Mouse (Mus musculus) layer of hippocampus, adult 8-10 months (tissue): ENCODE measurements at regions not wholly inside any gene's neighbourhood (a gene's known extent, or its start where the extent isn't known, plus 50 kb on each side); places are given as distances from the start of the nearest gene placed in this dataset.

Experiments
- DNase-seq, 2 experiments: peaks; one replicate each; pipeline ENCODE4 v3.0.0; 2022; ENCODE audit warnings: low spot score in 2 of 2

DNA sequence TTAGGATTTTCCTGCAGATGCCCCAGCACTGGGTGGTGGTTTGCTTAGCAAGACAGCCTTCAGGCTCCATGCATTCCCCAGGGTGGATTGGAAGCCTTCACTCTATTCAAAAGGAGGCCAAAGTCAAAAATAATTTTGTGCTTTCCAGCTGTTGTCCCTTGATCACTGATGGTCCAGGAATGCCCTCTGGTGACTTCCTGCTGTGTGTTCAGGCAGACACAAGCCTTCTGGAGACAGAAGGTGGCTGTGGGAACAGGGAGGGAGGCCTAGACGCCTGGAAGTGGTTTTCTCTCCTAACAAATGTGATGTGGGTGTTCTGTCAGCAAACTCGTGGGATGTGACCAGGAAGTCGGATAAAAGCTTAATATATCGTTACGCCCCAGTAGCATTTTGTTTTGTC, 81.3 kb downstream of the Atp6ap1l start:
- DNase-seq, result peak in 1 of 2 experiments; percentile 7

DNA sequence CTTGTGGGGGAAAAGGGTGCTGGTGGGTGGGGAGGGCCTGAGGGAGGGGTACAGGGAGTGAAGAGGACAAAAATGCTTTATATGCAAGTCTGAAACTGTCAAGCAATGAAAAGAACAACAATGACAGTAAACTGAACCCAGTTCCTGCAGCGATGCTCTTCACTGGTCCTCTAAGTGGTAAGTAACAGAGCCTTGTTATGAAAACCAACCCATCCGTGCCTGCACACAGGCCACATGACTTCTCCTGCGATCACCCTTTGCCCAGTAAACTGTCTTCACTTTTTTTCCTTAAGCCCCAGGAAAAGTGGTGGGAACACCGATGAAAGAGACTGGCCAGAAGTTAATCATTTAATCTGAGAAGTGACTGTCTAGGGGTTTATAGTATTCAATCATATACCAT, 83.3 kb downstream of the Atp6ap1l start:
- DNase-seq, result no peak

GRCm38 (mm10) chr13:90820453-90820852, 84.7 kb downstream of the Atp6ap1l start:
- DNase-seq, result no peak

GRCm38 (mm10) chr13:90819934-90820333, 85.2 kb downstream of the Atp6ap1l start:
- DNase-seq, result no peak

- DNase-seq, result no peak
Observed at GRCm38 (mm10) chr13:90814174-90814865, 90.8 kb downstream of the Atp6ap1l start.

DNA sequence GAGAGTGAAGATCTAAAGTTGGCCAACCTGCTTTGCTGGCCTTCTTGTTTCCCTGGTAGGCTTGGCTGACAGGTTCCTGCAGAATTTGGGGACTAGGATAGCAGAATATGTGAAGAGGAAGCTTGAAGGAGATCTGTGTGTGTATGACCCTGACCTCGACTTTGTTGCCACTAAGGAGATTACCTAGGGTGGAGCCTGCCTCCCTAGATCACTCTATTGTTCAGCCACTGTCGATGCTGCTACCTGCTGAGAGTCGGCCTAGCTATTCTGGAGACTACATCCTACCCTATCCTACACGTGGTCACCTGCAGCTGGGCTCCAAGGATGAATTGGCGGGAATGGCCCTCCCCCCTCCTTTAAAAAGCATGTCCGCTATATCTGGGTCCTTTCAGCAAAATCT, 95.1 kb downstream of the Atp6ap1l start:
- DNase-seq, result no peak

DNA sequence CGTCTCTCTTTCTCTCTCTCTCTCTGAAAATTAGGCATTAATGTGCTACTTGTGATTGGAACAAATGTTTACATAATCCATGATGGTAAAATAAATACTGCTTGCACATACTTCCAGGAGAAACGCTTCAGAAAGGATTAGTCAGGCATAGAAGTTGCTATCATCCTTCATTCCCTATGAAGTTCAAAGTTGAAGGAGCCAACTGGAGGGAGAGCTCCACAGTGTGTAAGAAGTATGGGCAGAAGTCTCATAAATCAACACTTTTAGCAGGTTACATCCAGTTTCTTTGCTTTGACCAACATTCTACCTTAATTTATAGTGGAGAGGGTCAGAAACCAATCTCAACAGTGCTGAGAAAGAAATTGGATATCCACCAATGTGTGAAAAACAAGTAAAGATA, 105.5 kb downstream of the Atp6ap1l start:
- DNase-seq, result no peak

DNA sequence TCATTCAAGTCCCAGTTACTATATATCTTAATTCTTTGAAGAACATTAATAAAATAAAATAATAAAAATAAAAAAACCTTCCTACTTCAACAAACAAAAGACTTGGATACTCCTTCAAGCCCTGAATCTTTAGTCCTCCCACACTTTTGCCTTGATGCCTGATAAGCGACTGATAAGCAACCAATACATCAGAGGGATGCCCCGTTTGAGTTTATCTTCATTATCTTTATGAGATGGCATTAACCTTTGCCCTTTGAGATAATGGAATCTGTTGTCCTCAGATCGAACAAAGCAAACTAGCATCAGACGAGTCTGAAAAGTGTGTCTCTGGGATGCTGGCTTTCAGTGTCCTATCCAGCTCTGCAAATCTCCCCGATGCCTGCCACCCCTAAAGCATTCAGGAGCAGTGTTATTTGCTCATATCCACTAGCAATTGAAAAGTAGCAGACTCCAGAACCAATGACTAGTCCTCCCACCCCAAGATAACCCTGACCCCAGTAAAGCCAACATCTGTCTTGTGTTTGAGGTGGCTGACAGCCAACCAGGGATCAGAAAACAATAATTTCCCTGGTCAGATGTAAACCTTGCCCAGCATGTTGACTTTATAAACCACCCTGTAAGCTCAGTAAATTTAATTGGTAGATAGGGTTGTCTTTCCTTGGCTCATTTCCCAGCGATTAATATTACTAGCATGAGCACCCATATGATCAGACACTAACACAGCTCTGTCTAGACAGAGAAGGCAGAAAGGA, 106.2 kb downstream of the Atp6ap1l start:
- no peak for DNase-seq

- DNase-seq, result no peak
Observed at GRCm38 (mm10) chr13:90798381-90798780, 106.8 kb downstream of the Atp6ap1l start.

- no peak for DNase-seq
Observed at GRCm38 (mm10) chr13:90797209-90797608, 107.9 kb downstream of the Atp6ap1l start.

- DNase-seq, result no peak
Observed at GRCm38 (mm10) chr13:90796809-90797208, 108.3 kb downstream of the Atp6ap1l start.

- DNase-seq, result no peak
Observed at GRCm38 (mm10) chr13:90782435-90782834, 122.7 kb downstream of the Atp6ap1l start.

DNA sequence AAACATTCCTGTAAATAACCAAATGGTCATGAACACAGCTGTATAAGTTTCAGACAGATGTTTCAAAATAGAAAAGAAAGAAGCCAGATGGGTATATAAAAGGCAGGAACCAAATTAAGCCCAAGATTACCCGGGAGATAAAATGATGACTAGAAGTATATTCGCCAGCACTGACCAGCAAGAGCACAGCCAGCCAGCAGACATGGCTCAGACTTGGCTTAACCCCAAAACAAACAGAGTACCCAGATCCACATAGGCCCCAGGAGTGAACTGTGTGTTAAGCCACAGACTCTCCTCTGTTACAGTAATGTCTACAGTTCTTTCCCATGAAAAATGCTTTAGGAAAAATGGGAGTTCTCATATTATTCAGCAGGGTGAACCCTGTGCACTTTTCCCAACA, 123.2 kb downstream of the Atp6ap1l start:
- no peak for DNase-seq

- DNase-seq, result no peak
Observed at GRCm38 (mm10) chr13:90777952-90778298, 127.2 kb downstream of the Atp6ap1l start.

DNA sequence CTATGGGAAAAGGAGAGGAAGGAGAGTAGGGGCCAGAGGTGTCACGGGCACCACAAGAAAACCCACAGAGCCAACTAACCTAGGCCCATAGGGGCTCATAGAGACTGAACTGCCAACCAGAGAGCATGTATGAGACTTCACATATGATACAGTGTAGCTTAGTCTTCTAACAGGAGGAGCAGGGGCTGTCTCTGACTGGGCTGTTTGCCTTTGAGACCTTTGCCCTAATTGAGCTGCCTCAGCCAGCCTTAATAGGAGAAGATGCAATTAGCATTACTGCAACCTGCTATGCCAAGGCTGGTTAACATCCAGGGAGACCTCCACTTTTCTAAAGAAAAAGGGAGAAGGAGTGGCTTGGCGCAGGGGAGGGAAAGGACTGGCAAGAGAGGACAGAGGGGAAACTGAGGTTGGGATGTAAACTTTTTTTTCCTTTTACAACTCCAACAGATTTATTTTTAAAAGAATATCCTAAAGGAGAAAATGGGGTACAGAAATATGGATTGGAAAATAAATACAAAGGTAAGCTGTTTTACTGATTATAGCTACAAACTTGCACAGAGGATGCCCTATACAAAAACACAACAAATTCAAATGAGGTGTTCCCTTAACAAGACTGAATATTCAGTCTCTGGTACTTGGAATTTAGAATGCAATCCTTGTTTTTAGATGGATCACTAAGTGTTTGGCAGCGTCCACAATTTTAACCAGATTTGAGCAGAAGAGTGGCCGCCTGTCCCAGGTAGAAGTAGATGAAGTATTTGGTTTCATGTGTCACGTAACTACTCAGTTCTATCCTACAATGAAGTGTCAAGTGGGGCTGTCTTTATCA, 127.8 kb downstream of the Atp6ap1l start:
- DNase-seq, result no peak

DNA sequence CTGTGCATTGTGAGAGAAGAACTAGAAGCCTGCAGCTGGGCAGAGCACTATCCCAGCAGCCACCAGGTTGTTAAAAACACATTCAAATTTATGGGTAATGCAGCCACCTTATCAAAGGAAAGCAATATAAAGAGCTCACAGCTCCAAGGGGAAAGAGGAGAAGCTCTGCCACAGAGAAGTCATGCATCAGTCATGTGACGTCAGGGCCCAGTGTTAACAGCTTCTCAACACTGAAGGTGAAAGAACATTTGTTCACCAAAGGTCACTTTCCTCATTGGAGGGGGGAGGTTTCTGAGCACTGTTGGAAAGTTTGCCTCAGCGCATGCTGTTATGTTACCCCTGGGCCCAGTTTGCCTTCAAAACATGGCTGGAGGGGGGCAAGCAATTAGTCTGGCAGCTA, 143.0 kb downstream of the Atp6ap1l start:
- no peak for DNase-seq

GRCm38 (mm10) chr13:90760516-90761050, 144.6 kb downstream of the Atp6ap1l start:
- DNase-seq, result no peak

DNA sequence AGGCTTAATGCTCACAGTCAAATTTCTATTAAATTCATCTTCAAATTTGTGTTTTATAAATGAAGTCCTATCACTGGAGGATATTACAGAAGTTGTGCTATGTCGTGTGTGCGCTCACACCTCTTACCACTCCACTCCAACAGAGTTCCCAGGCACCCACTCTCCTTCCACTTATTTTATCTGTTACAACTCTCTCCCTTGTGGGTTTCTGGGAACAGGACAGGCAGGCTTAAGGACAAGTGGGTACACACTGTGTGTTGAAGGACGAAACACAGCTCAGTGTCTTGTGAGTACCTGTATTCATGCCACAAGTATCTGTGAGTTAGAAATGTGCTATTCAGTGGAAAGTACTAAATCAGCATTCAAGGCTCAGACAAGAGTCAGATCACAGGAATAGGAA, 150.7 kb downstream of the Atp6ap1l start:
- DNase-seq, result no peak

DNA sequence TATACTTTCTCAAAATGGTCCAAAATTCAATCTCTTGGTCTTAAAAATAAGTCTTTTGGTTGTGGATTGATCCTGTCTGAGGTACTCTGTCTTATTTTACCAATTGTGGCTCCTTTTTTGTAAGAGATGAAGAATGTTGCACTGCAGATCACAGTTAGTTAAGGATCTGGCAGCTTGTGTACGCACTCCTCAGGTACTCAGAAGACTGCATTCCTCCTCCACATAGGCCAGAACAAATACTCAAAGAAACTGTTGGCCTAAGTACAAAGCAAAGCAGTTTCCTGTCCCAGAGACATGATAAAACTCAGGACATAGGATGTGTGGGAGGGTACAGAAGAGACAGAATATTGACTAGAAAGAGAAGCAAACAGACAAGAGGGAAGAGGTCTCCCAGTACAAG, 155.4 kb downstream of the Atp6ap1l start:
- DNase-seq, result no peak

- no peak for DNase-seq
Observed at GRCm38 (mm10) chr13:90745063-90745462, 160.1 kb downstream of the Atp6ap1l start.

DNA sequence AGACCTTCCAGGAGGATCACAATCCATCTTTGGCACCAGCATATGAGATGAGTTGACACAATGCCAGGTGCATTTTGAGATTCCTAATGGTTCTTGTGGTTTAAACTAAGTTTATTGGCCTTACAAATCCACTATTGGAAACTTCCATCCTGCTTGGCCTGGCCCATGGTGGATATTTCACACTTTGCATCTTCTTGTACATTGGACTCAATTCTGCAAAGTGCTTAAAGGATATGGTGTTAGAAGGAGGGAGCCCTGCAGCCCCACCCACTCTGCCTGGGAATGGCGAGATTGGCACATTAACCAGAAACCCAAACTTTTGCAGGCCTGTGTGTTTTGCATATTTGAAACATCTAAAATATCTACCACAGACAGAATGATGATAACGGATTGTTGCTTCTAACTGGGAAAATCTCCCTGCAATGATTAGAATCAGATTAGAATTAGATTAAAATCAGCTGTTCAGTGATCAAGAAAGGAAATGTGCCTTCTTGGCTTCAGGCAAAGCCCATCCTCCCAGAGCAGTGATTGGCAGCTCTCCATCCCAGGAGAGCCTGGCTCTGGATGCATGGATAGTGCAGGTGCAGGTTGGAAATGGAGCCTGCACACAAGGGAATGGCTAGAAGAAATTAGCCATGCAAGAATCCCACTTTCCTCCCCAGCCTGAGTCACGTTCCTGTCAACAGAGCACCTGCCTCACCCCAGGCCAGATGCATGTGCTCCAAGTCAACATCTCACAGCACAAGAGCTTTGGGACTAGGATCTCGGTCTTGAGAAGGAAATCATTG, 162.3 kb downstream of the Atp6ap1l start:
- DNase-seq, result no peak
